In genomic region chrX:168980370-168980769, GRCm38 (mm10) we compare ENCODE assay signal across 14 mouse cellular contexts.
"Had no signal": no experiment of that assay in that cellular context is flagged by ENCODE, and none has a peak within 500 bp of the region (broad histone marks: within the 10 kb centered on the region; RNA-seq: fewer than 3 reads in every experiment).

No protein-coding gene starts in this region.

- H3K4me2 ChIP-seq: intestine, embryonic 15.5 days; limb, embryonic 12.5 days; liver, embryonic 13.5 days; neural tube, embryonic 12.5 days had no signal

- H3K27ac ChIP-seq: intestine, embryonic 15.5 days; limb, embryonic 12.5 days; liver, embryonic 13.5 days; midbrain, embryonic 10.5 days; neural tube, embryonic 12.5 days had no signal

- ATAC-seq: intestine, embryonic 15.5 days; liver, postnatal 0 days had no signal

- H3K27me3 ChIP-seq: intestine, embryonic 15.5 days; liver, embryonic 13.5 days; neural tube, embryonic 12.5 days had no signal

- H3K9me3 ChIP-seq: intestine, embryonic 15.5 days; limb, embryonic 12.5 days; liver, embryonic 13.5 days; midbrain, embryonic 10.5 days; neural tube, embryonic 12.5 days had no signal

- H3K36me3 ChIP-seq: intestine, embryonic 15.5 days; limb, embryonic 12.5 days; liver, embryonic 13.5 days; midbrain, embryonic 10.5 days; neural tube, embryonic 12.5 days had no signal

- H3K9ac ChIP-seq: intestine, embryonic 15.5 days; limb, embryonic 12.5 days; liver, embryonic 13.5 days; liver, postnatal 0 days; neural tube, embryonic 12.5 days had no signal

- H3K4me3 ChIP-seq: intestine, embryonic 15.5 days; limb, embryonic 12.5 days; liver, embryonic 13.5 days; midbrain, embryonic 10.5 days; myocyte; neural tube, embryonic 12.5 days had no signal

- H3K4me1 ChIP-seq: intestine, embryonic 15.5 days; limb, embryonic 12.5 days; liver, embryonic 13.5 days; midbrain, embryonic 10.5 days; neural tube, embryonic 12.5 days had no signal

- DNase-seq: kidney, adult 18-20 months; kidney, postnatal 25 days; liver; liver, embryonic 13.5 days; liver, postnatal 0 days; midbrain, embryonic 14.5 days; retina, postnatal 1 day; right cerebral cortex, postnatal 25 days; thymus, postnatal 36 days had no signal
